Mouse (Mus musculus) liver, embryonic 12.5 days (tissue): Measurements from ENCODE around the gene Slc16a12. TPM values are rescaled to one million over a fixed set of nuclear protein-coding genes. Genes with fewer than 3 reads are reported as not detected.
"Not testable (repeated sequence)": the region's sequence is repeated elsewhere in the genome, so short reads cannot be mapped to it uniquely, and the experiment has no call there.

Experiments
- ATAC-seq: fragments of 200-750 bp; cut with Nextera tagmentation; 2 replicates; pipeline ENCODE4 v1.8.0; 2017; ENCODE audit warnings: moderate number of reproducible peaks, mild to moderate bottlenecking, moderate library complexity
- H3K27ac ChIP-seq: fragments of 300-500 bp; sonication (generic); 2 replicates; pipeline ENCODE4 v1.5.1; 2016; ENCODE audit warnings: mild to moderate bottlenecking
- H3K27me3 ChIP-seq: fragments of 300-500 bp; sonication (generic); replicated peaks from 2 replicates; pipeline ENCODE4 v1.6.1; 2016; ENCODE audit warnings: mild to moderate bottlenecking, moderate library complexity
- H3K36me3 ChIP-seq: fragments of 300-500 bp; sonication (generic); 2 replicates; pipeline ENCODE4 v1.6.1; 2016; ENCODE audit warnings: mild to moderate bottlenecking, moderate library complexity
- H3K4me1 ChIP-seq: fragments of 300-500 bp; sonication (generic); 2 replicates; pipeline ENCODE4 v1.6.1; 2016
- H3K4me2 ChIP-seq: fragments of 300-500 bp; sonication (generic); 2 replicates; pipeline ENCODE4 v1.6.1; 2016; ENCODE audit warnings: mild to moderate bottlenecking, moderate library complexity
- H3K4me3 ChIP-seq: fragments of 300-500 bp; sonication (generic); 2 replicates; pipeline ENCODE4 v1.5.1; 2016; ENCODE audit warnings: mild to moderate bottlenecking, moderate library complexity
- H3K9ac ChIP-seq: fragments of 300-500 bp; sonication (generic); 2 replicates; pipeline ENCODE4 v1.6.1; 2016; ENCODE audit warnings: mild to moderate bottlenecking, moderate library complexity
- H3K9me3 ChIP-seq: fragments of 300-500 bp; sonication (generic); replicated peaks from 2 replicates; pipeline ENCODE4 v1.6.1; 2016; ENCODE audit warnings: mild to moderate bottlenecking, moderate library complexity
- WGBS: fragments of 180-500 bp; shearing (Covaris S2); methylation state at CpG from one replicate; pipeline ENCODE4 v1.1.7; 2016; ENCODE audit not compliant: insufficient replicate concordance; 5-methylcytosine and 5-hydroxymethylcytosine counted together
- polyA plus RNA-seq: library from polyadenylated mRNA; unstranded; fragments of >200 nt; fragmentation: Nextera tagmentation; extraction: Ambion mirVana; gene quantifications from 2 replicates; pipeline ENCODE4 v1.2.1, GENCODE M21; 2016

Gene Slc16a12
- polyA plus RNA-seq, 1 experiment from 2014 or later: 10.9 TPM

- Histone ChIP-seq H3K4me3 (peak overlapping the region; percentile 17; the same call in 1 of the 2 replicates), H3K27ac (peak overlapping the region; percentile 96), H3K36me3 (no peaks in the 10 kb centered on the region), H3K9ac (peak overlapping the region; percentile 48), H3K4me1 (peaks cover 45% of the 10 kb centered on the region), H3K9me3 (no peaks in the 10 kb centered on the region), H3K27me3 (no peaks in the 10 kb centered on the region), H3K4me2 (peak overlapping the region; percentile 64)
- WGBS: 0% methylated on average over 2 of the region's 2 CpGs
- ATAC-seq: peak; percentile 99
Measured at GRCm38 (mm10) chr19:34656511-34657298, 90.4 kb downstream of the Slc16a12 start.

GRCm38 (mm10) chr19:34655227-34655805 lies 91.8 kb downstream of the Slc16a12 start:
- no peak for ATAC-seq
- Histone ChIP-seq H3K27me3 (no peaks in the 10 kb centered on the region), H3K36me3 (no peaks in the 10 kb centered on the region), H3K4me3 (no peak overlapping the region), H3K27ac (peak overlapping the region; percentile 96), H3K9ac (no peak overlapping the region), H3K9me3 (no peaks in the 10 kb centered on the region), H3K4me2 (no peak overlapping the region), H3K4me1 (peaks cover 49% of the 10 kb centered on the region)
- WGBS: 79% methylated on average over 10 of the region's 10 CpGs

GRCm38 (mm10) chr19:34650997-34651396 lies 96.1 kb downstream of the Slc16a12 start:
- Histone ChIP-seq H3K4me3 (no peak overlapping the region), H3K9me3 (no peaks in the 10 kb centered on the region), H3K4me1 (peaks cover 26% of the 10 kb centered on the region), H3K9ac (no peak overlapping the region), H3K36me3 (no peaks in the 10 kb centered on the region), H3K27me3 (no peaks in the 10 kb centered on the region), H3K4me2 (no peak overlapping the region), H3K27ac (no peak overlapping the region)
- 58% methylated on average over 6 of the region's 6 CpGs for WGBS
- peak; percentile 57 for ATAC-seq

GRCm38 (mm10) chr19:34650276-34650675 lies 96.8 kb downstream of the Slc16a12 start:
- Histone ChIP-seq H3K9ac (no peak overlapping the region), H3K4me1 (peaks cover 19% of the 10 kb centered on the region), H3K27me3 (no peaks in the 10 kb centered on the region), H3K9me3 (no peaks in the 10 kb centered on the region), H3K4me2 (no peak overlapping the region), H3K36me3 (no peaks in the 10 kb centered on the region), H3K27ac (no peak overlapping the region), H3K4me3 (no peak overlapping the region)
- 72% methylated on average over 3 of the region's 3 CpGs for WGBS
- ATAC-seq: no peak

GRCm38 (mm10) chr19:34647630-34648029 lies 99.5 kb downstream of the Slc16a12 start:
- ATAC-seq, H3K9me3 ChIP-seq, H3K4me3 ChIP-seq, H3K36me3 ChIP-seq, H3K4me2 ChIP-seq, H3K27me3 ChIP-seq, H3K9ac ChIP-seq, H3K27ac ChIP-seq: not testable (repeated sequence)
- WGBS: 64% methylated on average over 8 of the region's 8 CpGs
- H3K4me1 ChIP-seq: peaks cover 10% of the 10 kb centered on the region

GRCm38 (mm10) chr19:34642616-34643015 lies 104.5 kb downstream of the Slc16a12 start:
- Histone ChIP-seq H3K4me2 (no peak overlapping the region), H3K27me3 (peaks cover 18% of the 10 kb centered on the region), H3K27ac (no peak overlapping the region), H3K9me3 (no peaks in the 10 kb centered on the region), H3K4me1 (peaks cover 14% of the 10 kb centered on the region), H3K4me3 (no peak overlapping the region), H3K36me3 (no peaks in the 10 kb centered on the region), H3K9ac (no peak overlapping the region)
- 60% methylated on average over 5 of the region's 5 CpGs for WGBS
- ATAC-seq: no peak; the same call in 1 of the 2 replicates

- peaks cover 14% of the 10 kb centered on the region for H3K4me1 ChIP-seq
- ATAC-seq: no peak
- H3K4me2 ChIP-seq: peak within 1 kb of the TSS; percentile 27
- 27% methylated on average over 4 of the region's 4 CpGs for WGBS
- no peaks in the 10 kb centered on the region for H3K36me3 ChIP-seq
- H3K9ac ChIP-seq: no peak within 1 kb of the TSS; the same call in 1 of the 2 replicates
- H3K27ac ChIP-seq: no peak within 1 kb of the TSS
- H3K27me3 ChIP-seq: peaks cover 19% of the 10 kb centered on the region
- no peaks in the 10 kb centered on the region for H3K9me3 ChIP-seq
- no peak within 1 kb of the TSS for H3K4me3 ChIP-seq
Measured at GRCm38 (mm10) chr19:34640623-34641022, 106.5 kb downstream of the Slc16a12 start, which contains the start of the genes Ifit1bl2 and Ifit1. Ifit1bl2 (minus strand) TSS chr19:34640743. Ifit1 (plus strand) TSS chr19:34640871.

- Histone ChIP-seq H3K4me1 (0 out of 2 replicates have a peak, but pooled peaks cover 6% of the 10 kb centered on the region), H3K27ac (no peak overlapping the region), H3K4me2 (no peak overlapping the region), H3K27me3 (peaks cover 19% of the 10 kb centered on the region; the same call in 1 of the 2 replicates), H3K36me3 (no peaks in the 10 kb centered on the region), H3K9ac (no peak overlapping the region), H3K4me3 (no peak overlapping the region), H3K9me3 (no peaks in the 10 kb centered on the region)
- WGBS: 5% methylated on average over 3 of the region's 3 CpGs
- ATAC-seq: peak; percentile 55; the same call in 1 of the 2 replicates
Measured at GRCm38 (mm10) chr19:34636933-34637557, 110.0 kb downstream of the Slc16a12 start.

- ATAC-seq: no peak
- Histone ChIP-seq H3K9me3 (no peaks in the 10 kb centered on the region), H3K27ac (no peak overlapping the region), H3K4me3 (no peak overlapping the region), H3K27me3 (0 out of 2 replicates have a peak, but pooled peaks cover 4% of the 10 kb centered on the region), H3K36me3 (no peaks in the 10 kb centered on the region), H3K9ac (no peak overlapping the region), H3K4me1 (no peaks in the 10 kb centered on the region), H3K4me2 (no peak overlapping the region)
- 48% methylated on average over 2 of the region's 2 CpGs for WGBS
Measured at GRCm38 (mm10) chr19:34633484-34633883, 113.6 kb downstream of the Slc16a12 start.

- Histone ChIP-seq H3K4me3 (no peak overlapping the region), H3K36me3 (no peaks in the 10 kb centered on the region), H3K9me3 (no peaks in the 10 kb centered on the region), H3K27ac (no peak overlapping the region), H3K27me3 (no peaks in the 10 kb centered on the region), H3K9ac (no peak overlapping the region), H3K4me1 (no peaks in the 10 kb centered on the region), H3K4me2 (no peak overlapping the region)
- ATAC-seq: no peak
Measured at GRCm38 (mm10) chr19:34631487-34631886, 115.6 kb downstream of the Slc16a12 start.

GRCm38 (mm10) chr19:34627496-34627895 lies 119.6 kb downstream of the Slc16a12 start:
- Histone ChIP-seq H3K9me3 (no peaks in the 10 kb centered on the region), H3K36me3 (no peaks in the 10 kb centered on the region), H3K4me3 (no peak overlapping the region), H3K27me3 (no peaks in the 10 kb centered on the region), H3K9ac (no peak overlapping the region), H3K27ac (no peak overlapping the region), H3K4me2 (no peak overlapping the region), H3K4me1 (no peaks in the 10 kb centered on the region)
- WGBS: 41% methylated on average over 2 of the region's 2 CpGs
- no peak for ATAC-seq

- no peak for ATAC-seq
- no peaks in the 10 kb centered on the region for H3K27me3 ChIP-seq
- H3K4me3 ChIP-seq: no peak overlapping the region
- no peak overlapping the region for H3K4me2 ChIP-seq
- no peak overlapping the region for H3K27ac ChIP-seq
- no peak overlapping the region for H3K9ac ChIP-seq
- no peaks in the 10 kb centered on the region for H3K9me3 ChIP-seq
- no peaks in the 10 kb centered on the region for H3K4me1 ChIP-seq
- no peaks in the 10 kb centered on the region for H3K36me3 ChIP-seq
- 45% methylated on average over 4 of the region's 4 CpGs for WGBS
Measured at GRCm38 (mm10) chr19:34624663-34625062, 122.4 kb downstream of the Slc16a12 start.
